Mouse (Mus musculus) skeletal muscle tissue, postnatal 0 days (tissue): ENCODE results near the gene Fezf1. TPM values are rescaled to one million over a fixed set of nuclear protein-coding genes. Genes with fewer than 3 reads are reported as not detected.

Source experiments
- polyA plus RNA-seq: library from polyadenylated mRNA; unstranded; fragments of >200 nt; fragmentation: Nextera tagmentation; extraction: Ambion mirVana; gene quantifications from 2 replicates; pipeline ENCODE4 v1.2.1, GENCODE M21; 2015

Fezf1 gene
- polyA plus RNA-seq: not detected in 2 replicates

GRCm38 (mm10) chr6:23248313-23249052, at the start of gene Fezf1:
TSS of gene Fezf1 (minus strand) at chr6:23248362.

Other genes starting within 250 kb of the Fezf1 start
- gene Aass, start 115.4 kb downstream of the Fezf1 start, polyA plus RNA-seq: 0.19 and 0.35 TPM in 2 replicates